Mouse (Mus musculus): Measurements from ENCODE around the gene Ctrb1. TPM values are rescaled to one million over a fixed set of nuclear protein-coding genes. Genes with fewer than 3 reads are reported as not detected.

The Ctrb1 gene
- polyA plus RNA-seq, 1 experiment from 2014 or later: 5.2 TPM

- 50% methylated on average over 10 of the region's 10 CpGs for WGBS
- H3K9me3 ChIP-seq (replicated peaks): no peaks in the 10 kb centered on the region
- H3K4me2 ChIP-seq: no peak overlapping the region
- no peaks in the 10 kb centered on the region for H3K27me3 ChIP-seq
- peaks cover 77% of the 10 kb centered on the region for H3K36me3 ChIP-seq
- peak overlapping the region; percentile 8; the same call in 1 of the 2 replicates for H3K9ac ChIP-seq
- peak overlapping the region; percentile 69 for H3K27ac ChIP-seq
- H3K4me1 ChIP-seq: peaks cover 51% of the 10 kb centered on the region
- peak; percentile 20; the same call in 1 of the 2 replicates for ATAC-seq (replicated peaks; ENCODE audit: low FRiP score)
- H3K4me3 ChIP-seq (replicated peaks): no peak overlapping the region
These were observed 26.0 kb upstream of the Ctrb1 start for GRCm38 (mm10) chr8:111716603-111717487.

DNA sequence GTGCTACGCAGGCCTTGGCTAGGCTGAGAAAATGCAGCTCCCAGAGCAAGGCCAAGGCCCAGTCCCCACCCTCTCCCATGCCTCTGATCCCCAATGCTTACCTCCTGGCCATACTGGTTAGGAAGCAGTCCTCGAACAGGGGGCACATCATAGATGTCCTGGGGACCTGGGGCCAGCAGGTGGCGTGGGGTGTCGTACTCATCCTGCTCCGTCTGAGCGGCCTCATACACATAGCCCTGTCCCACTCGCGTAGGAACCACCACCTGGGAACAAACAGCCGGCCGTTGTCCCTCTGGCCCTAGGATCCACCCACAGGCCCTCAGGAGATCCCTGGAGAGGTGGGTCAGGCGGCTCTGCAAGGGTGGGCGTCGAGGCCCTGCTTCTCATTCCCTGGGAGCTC lies 24.7 kb upstream of the Ctrb1 start:
- Histone ChIP-seq H3K9ac (no peak overlapping the region), H3K27ac (no peak overlapping the region), H3K4me3 (replicated peaks) (no peak overlapping the region), H3K36me3 (peaks cover 83% of the 10 kb centered on the region), H3K27me3 (no peaks in the 10 kb centered on the region), H3K4me2 (no peak overlapping the region), H3K4me1 (peaks cover 41% of the 10 kb centered on the region), H3K9me3 (replicated peaks) (no peaks in the 10 kb centered on the region)
- no peak for ATAC-seq (replicated peaks; ENCODE audit: low FRiP score)
- 83% methylated on average over 13 of the region's 13 CpGs for WGBS

DNA sequence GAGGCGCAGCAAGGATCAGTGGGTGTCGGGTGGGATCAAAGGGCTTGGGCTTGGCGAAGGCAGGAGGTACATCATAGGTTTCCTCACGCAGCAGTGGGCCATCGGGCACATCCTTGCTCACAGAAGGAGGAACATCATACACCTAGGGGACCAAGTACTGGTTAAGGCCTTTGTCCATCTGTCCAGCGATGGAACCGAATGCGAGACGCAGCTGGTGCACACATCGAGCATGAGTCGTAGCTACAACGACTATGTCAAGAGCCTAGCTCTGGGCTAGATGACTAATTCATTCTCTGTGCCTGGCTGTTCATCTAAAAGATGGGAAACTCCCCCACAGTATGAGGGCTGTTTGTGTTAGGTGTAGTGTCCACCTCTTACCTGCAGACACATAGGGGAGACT lies 23.5 kb upstream of the Ctrb1 start:
- ATAC-seq (replicated peaks; ENCODE audit: low FRiP score): no peak
- Histone ChIP-seq H3K27ac (no peak overlapping the region), H3K4me3 (replicated peaks) (no peak overlapping the region), H3K36me3 (peaks cover 83% of the 10 kb centered on the region), H3K9me3 (replicated peaks) (no peaks in the 10 kb centered on the region), H3K27me3 (no peaks in the 10 kb centered on the region), H3K4me2 (no peak overlapping the region), H3K4me1 (peaks cover 41% of the 10 kb centered on the region), H3K9ac (no peak overlapping the region)
- WGBS: 92% methylated on average over 12 of the region's 12 CpGs

GRCm38 (mm10) chr8:111713817-111714216 lies 23.0 kb upstream of the Ctrb1 start:
- Histone ChIP-seq H3K36me3 (peaks cover 85% of the 10 kb centered on the region), H3K4me1 (peaks cover 42% of the 10 kb centered on the region), H3K9me3 (replicated peaks) (no peaks in the 10 kb centered on the region), H3K27ac (no peak overlapping the region), H3K4me3 (replicated peaks) (no peak overlapping the region), H3K4me2 (no peak overlapping the region), H3K9ac (no peak overlapping the region), H3K27me3 (no peaks in the 10 kb centered on the region)
- ATAC-seq (replicated peaks; ENCODE audit: low FRiP score): no peak
- WGBS: 93% methylated on average over 25 of the region's 25 CpGs

DNA sequence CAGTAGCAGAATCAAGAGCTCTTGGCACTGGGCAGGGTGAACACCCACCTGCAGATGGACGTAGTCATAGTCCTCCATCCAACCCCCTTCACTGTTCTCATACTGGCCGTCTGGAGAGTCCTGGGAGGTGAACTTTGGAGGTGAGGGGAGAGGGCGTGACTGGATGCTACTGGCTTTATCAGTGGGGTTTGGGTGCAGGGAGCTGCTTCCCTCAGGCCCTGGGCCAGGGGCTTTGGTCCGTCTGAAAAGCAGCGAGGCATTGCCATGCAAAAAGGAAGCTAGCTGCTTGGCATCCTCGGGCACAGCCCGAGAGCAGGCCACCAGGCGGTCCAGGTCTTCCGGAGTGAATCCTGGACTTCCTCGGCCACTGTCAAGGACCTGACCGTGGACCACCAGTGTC lies 22.5 kb upstream of the Ctrb1 start:
- peaks cover 83% of the 10 kb centered on the region for H3K36me3 ChIP-seq
- H3K27ac ChIP-seq: no peak overlapping the region
- no peak for ATAC-seq (replicated peaks; ENCODE audit: low FRiP score)
- H3K4me2 ChIP-seq: no peak overlapping the region
- H3K9ac ChIP-seq: no peak overlapping the region
- H3K4me3 ChIP-seq (replicated peaks): no peak overlapping the region
- H3K4me1 ChIP-seq: peaks cover 44% of the 10 kb centered on the region
- no peaks in the 10 kb centered on the region for H3K27me3 ChIP-seq
- 92% methylated on average over 11 of the region's 11 CpGs for WGBS
- H3K9me3 ChIP-seq (replicated peaks): no peaks in the 10 kb centered on the region

DNA sequence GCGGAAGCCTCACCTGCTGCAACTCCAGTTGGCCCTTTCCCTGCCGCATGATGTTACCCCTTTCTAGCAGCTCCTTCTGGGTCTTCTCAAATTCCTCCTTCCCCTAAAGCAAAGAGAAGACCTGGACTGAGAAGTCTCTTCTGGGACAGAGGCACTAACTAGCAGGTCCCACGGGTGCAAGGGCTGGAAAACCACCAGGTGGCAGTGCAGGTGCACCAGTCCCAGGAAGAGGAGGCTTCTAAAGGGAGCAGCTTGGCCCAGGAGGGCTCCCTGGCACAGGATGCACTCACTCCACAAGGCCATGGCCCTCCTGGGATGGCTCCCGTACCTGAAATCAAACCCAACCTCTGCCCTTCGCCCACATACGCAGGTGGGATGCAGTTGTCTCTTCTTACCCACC lies 21.8 kb upstream of the Ctrb1 start:
- Histone ChIP-seq H3K4me1 (peaks cover 39% of the 10 kb centered on the region), H3K9me3 (replicated peaks) (no peaks in the 10 kb centered on the region), H3K9ac (no peak overlapping the region), H3K27me3 (no peaks in the 10 kb centered on the region), H3K36me3 (peaks cover 80% of the 10 kb centered on the region), H3K27ac (no peak overlapping the region; the same call in 1 of the 2 replicates), H3K4me2 (no peak overlapping the region), H3K4me3 (replicated peaks) (no peak overlapping the region)
- 70% methylated on average over 6 of the region's 6 CpGs for WGBS
- ATAC-seq (replicated peaks; ENCODE audit: low FRiP score): 0 out of 2 replicates have a peak, but pooled peaks have one; percentile 46

- H3K27me3 ChIP-seq: no peaks in the 10 kb centered on the region
- peaks cover 80% of the 10 kb centered on the region for H3K36me3 ChIP-seq
- no peak for ATAC-seq (replicated peaks; ENCODE audit: low FRiP score)
- H3K4me3 ChIP-seq (replicated peaks): no peak overlapping the region
- H3K4me2 ChIP-seq: no peak overlapping the region
- WGBS: 34% methylated on average over 9 of the region's 9 CpGs
- H3K27ac ChIP-seq: no peak overlapping the region; the same call in 1 of the 2 replicates
- H3K9ac ChIP-seq: no peak overlapping the region
- no peaks in the 10 kb centered on the region for H3K9me3 ChIP-seq (replicated peaks)
- peaks cover 34% of the 10 kb centered on the region for H3K4me1 ChIP-seq
These were observed 21.3 kb upstream of the Ctrb1 start for GRCm38 (mm10) chr8:111712135-111712534.

DNA sequence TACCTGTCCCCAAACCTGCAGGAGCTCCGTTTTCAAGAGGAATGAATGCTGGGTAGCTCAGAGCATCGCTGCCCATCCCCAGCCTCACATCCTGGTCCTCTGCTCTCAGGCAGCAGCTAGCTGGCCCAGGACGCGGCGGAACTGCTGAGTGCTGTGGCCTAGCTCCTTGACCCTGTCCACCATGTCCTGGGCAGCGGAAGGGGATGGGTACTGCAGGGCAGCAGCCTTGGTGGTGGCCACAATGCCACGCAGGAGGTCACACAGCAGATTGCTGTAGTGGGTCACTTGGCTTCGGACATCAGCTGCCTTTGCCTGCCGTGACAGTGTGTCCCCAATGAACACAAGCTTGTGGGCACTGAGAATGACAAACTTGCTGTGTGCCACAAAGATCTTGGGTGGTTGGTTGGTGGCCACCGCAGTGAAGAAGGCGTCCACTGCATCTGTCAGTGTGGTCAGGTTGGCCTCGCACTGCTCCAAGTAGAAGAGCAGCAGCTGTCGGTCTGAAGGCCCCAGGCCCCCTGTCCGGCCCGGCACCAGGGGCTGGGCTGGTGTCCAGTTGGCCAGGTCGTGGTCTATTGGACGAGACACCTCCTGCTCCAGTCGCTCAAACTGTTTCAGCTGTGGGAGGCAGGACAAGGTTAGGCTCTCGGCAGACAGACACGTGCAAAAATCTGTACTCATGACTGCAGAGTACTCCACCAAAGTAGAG lies 20.1 kb upstream of the Ctrb1 start:
- peaks cover 22% of the 10 kb centered on the region for H3K4me1 ChIP-seq
- H3K4me2 ChIP-seq: no peak overlapping the region
- 81% methylated on average over 20 of the region's 20 CpGs for WGBS
- no peaks in the 10 kb centered on the region for H3K27me3 ChIP-seq
- H3K36me3 ChIP-seq: peaks cover 74% of the 10 kb centered on the region
- no peak for ATAC-seq (replicated peaks; ENCODE audit: low FRiP score)
- H3K9me3 ChIP-seq (replicated peaks): no peaks in the 10 kb centered on the region
- no peak overlapping the region for H3K27ac ChIP-seq
- no peak overlapping the region for H3K9ac ChIP-seq
- H3K4me3 ChIP-seq (replicated peaks): no peak overlapping the region

GRCm38 (mm10) chr8:111709223-111709622 lies 18.4 kb upstream of the Ctrb1 start:
- 61% methylated on average over 1 of the region's 1 CpGs for WGBS
- peaks cover 57% of the 10 kb centered on the region for H3K36me3 ChIP-seq
- H3K4me3 ChIP-seq (replicated peaks): no peak overlapping the region
- H3K9ac ChIP-seq: no peak overlapping the region
- peaks cover 26% of the 10 kb centered on the region for H3K4me1 ChIP-seq
- no peak overlapping the region for H3K4me2 ChIP-seq
- peak overlapping the region; percentile 90 for H3K27ac ChIP-seq
- no peaks in the 10 kb centered on the region for H3K27me3 ChIP-seq
- peak; percentile 68 for ATAC-seq (replicated peaks; ENCODE audit: low FRiP score)
- no peaks in the 10 kb centered on the region for H3K9me3 ChIP-seq (replicated peaks)

- H3K9me3 ChIP-seq (replicated peaks): no peaks in the 10 kb centered on the region
- H3K27me3 ChIP-seq: no peaks in the 10 kb centered on the region
- peaks cover 48% of the 10 kb centered on the region for H3K36me3 ChIP-seq
- H3K9ac ChIP-seq: no peak overlapping the region
- no peak overlapping the region for H3K4me3 ChIP-seq (replicated peaks)
- peaks cover 26% of the 10 kb centered on the region for H3K4me1 ChIP-seq
- no peak overlapping the region for H3K4me2 ChIP-seq
- H3K27ac ChIP-seq: peak overlapping the region; percentile 90
- ATAC-seq (replicated peaks; ENCODE audit: low FRiP score): peak; percentile 31; the same call in 1 of the 2 replicates
- WGBS: 60% methylated on average over 6 of the region's 6 CpGs
These were observed 17.5 kb upstream of the Ctrb1 start for GRCm38 (mm10) chr8:111708265-111708664.

DNA sequence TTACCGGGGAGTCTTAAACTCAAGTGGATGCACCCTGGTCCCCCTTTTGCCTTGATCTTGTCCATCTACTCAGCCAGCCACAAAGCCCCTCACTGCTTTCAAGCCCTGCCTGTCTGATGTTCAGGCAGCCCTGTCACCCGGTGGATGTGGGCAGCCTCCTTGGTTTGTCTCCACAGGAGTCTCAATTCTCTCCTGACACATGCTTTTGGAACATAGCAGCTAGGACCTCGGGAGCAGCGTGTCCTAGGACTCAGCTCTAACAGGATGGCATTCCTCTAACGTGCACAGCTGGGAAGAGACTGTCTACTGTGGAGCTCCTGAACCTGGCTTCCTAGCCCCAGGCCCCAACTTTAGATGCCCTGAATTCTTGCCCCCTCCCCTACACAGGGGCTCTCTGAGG lies 14.9 kb upstream of the Ctrb1 start:
- peaks cover 22% of the 10 kb centered on the region for H3K36me3 ChIP-seq
- WGBS: 68% methylated on average over 5 of the region's 5 CpGs
- no peak overlapping the region for H3K4me2 ChIP-seq
- H3K4me3 ChIP-seq (replicated peaks): no peak overlapping the region
- H3K27me3 ChIP-seq: no peaks in the 10 kb centered on the region
- no peak overlapping the region for H3K27ac ChIP-seq
- H3K4me1 ChIP-seq: peaks cover 26% of the 10 kb centered on the region
- no peak for ATAC-seq (replicated peaks; ENCODE audit: low FRiP score)
- no peak overlapping the region for H3K9ac ChIP-seq
- H3K9me3 ChIP-seq (replicated peaks): no peaks in the 10 kb centered on the region

- no peak overlapping the region for H3K4me3 ChIP-seq (replicated peaks)
- no peak overlapping the region for H3K27ac ChIP-seq
- H3K36me3 ChIP-seq: peaks cover 17% of the 10 kb centered on the region
- H3K9ac ChIP-seq: no peak overlapping the region
- 65% methylated on average over 3 of the region's 3 CpGs for WGBS
- no peaks in the 10 kb centered on the region for H3K27me3 ChIP-seq
- H3K4me1 ChIP-seq: peaks cover 26% of the 10 kb centered on the region
- ATAC-seq (replicated peaks; ENCODE audit: low FRiP score): no peak
- no peaks in the 10 kb centered on the region for H3K9me3 ChIP-seq (replicated peaks)
- no peak overlapping the region for H3K4me2 ChIP-seq
These were observed 14.4 kb upstream of the Ctrb1 start for GRCm38 (mm10) chr8:111705222-111705621.

Data from kidney, embryonic 15.5 days (tissue).